Mouse (Mus musculus) Patski (cell line): ENCODE results near the gene Zc3h6. TPM values are rescaled to one million over a fixed set of nuclear protein-coding genes. Genes with fewer than 3 reads are reported as not detected.
A peak's percentile ranks its signal among the peaks of the same experiment; 100 is the strongest.

Experiments used
- ATAC-seq: fragments of 100-300 bp; one replicate; pipeline ENCODE4 v1.8.0; 2021
- CTCF ChIA-PET: fragments of 350-600 bp; sonication (Branson Sonifier 250); formaldehyde crosslinking; loops from one replicate; lab custom pipeline; 2022; ENCODE audit warnings: inconsistent platforms; lab: Charles Lee
- POLR2A ChIA-PET: fragments of 350-600 bp; sonication (Branson Sonifier 250); formaldehyde crosslinking; loops from one replicate; lab custom pipeline; 2022; ENCODE audit warnings: antibody characterized with exemption, inconsistent platforms; lab: Charles Lee
- DNase-seq: peaks from one replicate; pipeline ENCODE4 v3.0.0-alpha.2; 2011; ENCODE audit warnings: low read depth, low spot score
- H3K27me3 ChIP-seq: fragments of 371-371 bp; one replicate; pipeline ENCODE4 v1.5.1; 2021
- CTCF ChIP-seq: fragments of 100-300 bp; IDR thresholded peaks from one replicate; pipeline ENCODE4 v1.5.1; 2021
- in situ Hi-C: fragments of 300-500 bp; cut with MboI; formaldehyde crosslinking; loops from 3 replicates; pipeline ENCODE4 v1.11.1; 2018; ENCODE audit warnings: low pct_unique_long_range_greater_than_20kb, mixed read lengths
- polyA plus RNA-seq: library from polyadenylated mRNA; unstranded; gene quantifications from one replicate; pipeline ENCODE4 v1.2.3, GENCODE M21; 2021

Gene Zc3h6
- polyA plus RNA-seq, 1 experiment from 2014 or later = 5.8 TPM

DNA sequence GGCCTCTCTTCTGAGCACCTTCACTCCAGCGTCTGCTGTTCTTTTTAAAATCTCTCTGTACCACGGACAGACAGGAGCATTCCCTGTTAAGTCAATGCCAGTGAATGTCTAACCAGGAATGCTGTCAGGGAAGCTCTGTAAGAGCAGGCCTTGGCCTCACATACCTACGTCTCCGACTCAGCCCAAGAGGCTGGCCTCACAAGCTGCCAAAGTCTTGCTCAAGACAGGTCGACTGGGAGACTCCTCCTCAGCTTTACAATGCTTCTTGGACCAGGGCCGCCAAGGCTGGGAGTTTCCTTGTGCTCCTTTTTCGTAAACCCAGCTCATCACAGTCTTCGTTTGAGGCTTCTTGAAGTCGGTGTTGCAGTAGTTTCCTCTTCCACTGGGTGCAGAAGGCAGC is 57.6 kb downstream of the Zc3h6 start:
- POLR2A ChIA-PET = no interaction called here
- ATAC-seq (no peak), DNase-seq (no peak)
- CTCF ChIA-PET = interaction anchor here (1.6 to 3.5 kb wide), 3 partner anchors 9 to 27 kb away, joined by 3 to 16 read pairs (median 7); no protein-coding TSS in a partner anchor
- in situ Hi-C loops = no loop called here
- H3K27me3 ChIP-seq = no peaks in the 10 kb centered on the region
- TF ChIP-seq CTCF = no peak

DNA sequence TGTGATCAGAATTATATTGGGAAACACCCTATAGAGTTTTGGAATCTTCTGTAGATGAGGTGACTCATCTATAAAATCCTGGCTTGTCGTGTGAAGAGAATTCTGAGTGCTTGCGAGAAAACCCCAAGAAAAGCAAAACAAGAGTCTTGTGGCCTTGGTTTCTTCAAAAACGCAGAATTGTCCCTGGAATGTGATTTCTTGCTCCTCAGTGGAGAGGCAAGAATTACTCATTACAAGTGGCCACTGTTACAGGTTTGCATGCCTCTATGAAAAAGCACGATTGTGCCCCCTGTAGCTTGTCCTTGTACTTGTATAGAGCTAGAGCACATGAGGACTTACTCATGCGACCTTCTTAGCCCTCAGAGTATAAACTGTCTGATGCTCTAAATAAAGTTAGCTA is 68.2 kb downstream of the Zc3h6 start:
- CTCF ChIA-PET = interaction anchor here (3.8 kb wide), 1 partner anchor 9 kb away, joined by 16 read pairs; no protein-coding TSS in a partner anchor
- DNase-seq = no peak
- no peak for ATAC-seq
- POLR2A ChIA-PET = no interaction called here
- no peaks in the 10 kb centered on the region for H3K27me3 ChIP-seq
- in situ Hi-C loops = no loop called here
- no peak for TF ChIP-seq CTCF

DNA sequence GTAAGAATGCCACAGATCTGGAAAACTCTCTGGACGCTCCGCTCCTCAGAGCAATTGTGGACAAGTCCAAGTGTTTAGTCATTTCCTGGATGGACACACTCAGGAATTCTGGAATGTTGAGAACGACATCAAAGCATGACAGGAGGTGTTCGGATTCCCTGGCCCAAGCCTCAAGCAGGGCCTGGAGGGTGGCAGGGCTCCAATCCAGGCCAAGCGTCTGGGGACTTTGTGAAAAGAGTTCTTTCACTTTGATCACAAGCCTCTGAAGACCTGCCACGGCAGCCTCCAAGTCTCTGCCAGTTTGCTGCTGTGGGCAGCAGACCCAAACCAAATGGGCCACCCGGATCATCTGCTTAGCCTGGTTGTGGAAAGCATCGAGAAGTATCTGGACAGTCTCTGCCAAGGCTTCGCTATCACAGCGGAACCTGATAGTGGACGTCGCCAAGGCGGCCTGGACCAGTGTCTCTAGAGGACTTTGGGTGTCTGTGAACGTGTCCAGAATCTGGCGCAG is 71.3 kb downstream of the Zc3h6 start:
- ChIA-PET POLR2A (no interaction called here), CTCF (interaction anchor here (3.8 kb wide), 1 partner anchor 12 kb away, joined by 16 read pairs; no protein-coding TSS in a partner anchor)
- no peaks in the 10 kb centered on the region for H3K27me3 ChIP-seq
- DNase-seq (no peak), ATAC-seq (peak; percentile 57)
- TF ChIP-seq CTCF = no peak
- in situ Hi-C loops = no loop called here

DNA sequence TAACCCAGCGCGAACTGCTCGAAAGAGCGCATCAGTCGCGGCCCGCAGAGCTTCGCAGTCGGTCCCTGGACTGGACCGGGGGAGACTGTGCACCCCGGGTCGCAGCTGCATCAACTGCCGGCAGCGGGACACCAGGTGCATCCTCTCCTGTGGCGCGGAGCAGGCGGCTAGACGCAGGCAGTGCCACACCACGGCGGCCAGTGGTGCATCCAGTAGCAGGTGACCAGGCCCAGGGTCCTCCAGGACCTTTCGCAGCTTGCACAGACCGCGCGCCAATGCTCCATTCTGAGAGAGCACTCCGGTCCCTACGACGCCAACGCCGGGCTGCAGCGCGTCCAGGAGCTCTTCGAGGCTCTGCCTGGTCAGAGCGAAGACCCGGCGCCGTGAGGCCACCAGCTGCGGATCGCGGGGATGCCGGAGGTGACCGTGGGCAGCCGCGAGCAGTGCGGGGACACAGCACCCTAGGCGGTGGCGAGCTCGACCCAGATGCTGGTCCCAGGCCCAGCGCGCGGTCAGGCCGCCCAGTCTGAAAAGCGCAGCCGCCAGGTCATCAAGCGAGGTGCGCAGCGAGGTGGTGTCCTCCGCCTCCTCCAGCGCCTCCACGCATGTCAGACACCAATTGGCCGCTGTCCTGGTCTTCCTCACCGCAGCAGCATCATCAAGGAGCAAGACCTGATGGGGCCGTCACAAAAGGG is 71.9 kb downstream of the Zc3h6 start:
- ChIA-PET CTCF (no interaction called here), POLR2A (no interaction called here)
- no peak for TF ChIP-seq CTCF
- H3K27me3 ChIP-seq = no peaks in the 10 kb centered on the region
- in situ Hi-C loops = no loop called here
- ATAC-seq = no peak
- no peak for DNase-seq

DNA sequence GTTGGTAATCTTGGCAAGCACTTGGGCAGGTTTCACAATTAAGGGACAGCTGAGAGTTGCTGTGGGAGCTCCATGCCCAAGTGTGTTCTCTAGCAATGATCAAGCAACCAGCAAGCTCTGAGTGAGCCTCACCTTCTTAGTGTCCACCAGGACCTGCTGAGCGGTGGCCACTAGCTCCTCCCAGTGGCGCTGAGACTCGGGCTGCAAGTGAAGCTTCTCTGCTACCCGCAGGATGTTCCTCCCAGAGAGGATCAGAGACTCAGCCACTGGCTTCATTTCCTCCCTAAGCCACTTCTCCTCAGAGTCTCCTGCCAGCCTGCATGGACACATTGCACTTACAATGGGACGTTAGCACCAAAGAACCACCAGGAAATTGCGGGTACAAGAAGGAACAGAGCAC is 73.4 kb downstream of the Zc3h6 start:
- ChIA-PET POLR2A (no interaction called here), CTCF (interaction anchor here (1.1 to 1.4 kb wide), 4 partner anchors 10 to 25 kb away, joined by 3 to 6 read pairs (median 3); no protein-coding TSS in a partner anchor)
- no peak for TF ChIP-seq CTCF
- in situ Hi-C loops = no loop called here
- DNase-seq (no peak), ATAC-seq (no peak)
- H3K27me3 ChIP-seq = no peaks in the 10 kb centered on the region

DNA sequence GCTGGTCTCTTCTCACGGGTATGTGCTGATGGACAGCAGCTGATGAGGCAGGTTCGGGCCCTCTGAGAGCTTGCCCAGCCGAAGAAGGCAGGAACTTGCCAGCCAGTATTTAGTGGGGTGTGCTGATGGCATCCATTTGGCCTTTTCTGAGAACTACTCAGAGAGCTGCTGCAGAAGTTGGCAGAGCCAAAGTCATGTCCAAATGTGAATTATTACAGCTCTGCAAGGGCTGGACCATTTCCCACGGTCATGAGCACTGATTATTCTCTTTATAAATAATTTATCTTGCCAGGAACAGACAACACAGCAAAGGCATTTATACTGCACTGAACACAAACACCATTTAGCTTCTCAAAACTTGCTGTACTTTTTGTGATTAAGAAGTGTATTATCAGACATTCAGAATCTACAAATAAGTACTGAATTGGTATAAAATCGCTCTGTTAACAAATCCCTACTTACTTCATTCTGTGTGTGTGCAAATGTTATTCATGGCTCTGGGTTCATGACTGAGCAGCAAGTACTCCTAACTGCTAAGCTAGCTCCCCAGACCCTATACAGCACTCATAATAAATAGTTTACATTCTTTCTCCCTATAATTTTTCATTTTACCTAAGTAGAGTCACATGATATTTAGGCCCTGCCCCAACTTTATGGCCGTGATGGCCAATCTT is 79.1 kb downstream of the Zc3h6 start:
- no peaks in the 10 kb centered on the region for H3K27me3 ChIP-seq
- POLR2A ChIA-PET = interaction anchor here (0.5 to 0.6 kb wide), 2 partner anchors 210 to 227 kb away, joined by 3 read pairs; no protein-coding TSS in a partner anchor
- no peak for DNase-seq
- ATAC-seq = no peak
- TF ChIP-seq CTCF = no peak
- CTCF ChIA-PET = interaction anchor here (1.0 to 1.5 kb wide), 2 partner anchors 26 to 38 kb away, joined by 3 to 5 read pairs; no protein-coding TSS in a partner anchor
- in situ Hi-C loops = no loop called here

DNA sequence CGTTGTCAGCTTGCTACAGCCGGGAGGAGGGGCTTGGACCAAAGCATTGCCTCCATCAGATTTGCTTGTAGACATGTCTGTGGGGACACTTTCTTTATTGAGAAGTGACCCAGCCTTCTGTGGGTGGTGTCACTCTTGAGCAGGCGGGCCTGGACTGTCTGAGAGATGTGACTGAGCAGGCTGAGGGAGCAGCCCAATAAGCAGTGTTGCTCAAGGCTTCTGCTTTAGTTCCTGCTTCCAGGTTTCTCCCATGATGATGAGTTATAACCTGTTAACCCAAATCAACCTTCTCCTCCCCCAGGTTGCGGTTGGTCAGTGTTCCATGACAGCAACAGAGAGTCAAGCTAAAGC is 79.6 kb downstream of the Zc3h6 start:
- in situ Hi-C loops = no loop called here
- ATAC-seq (no peak), DNase-seq (no peak)
- no peak for TF ChIP-seq CTCF
- CTCF ChIA-PET = interaction anchor here (1.0 to 1.5 kb wide), 2 partner anchors 26 to 38 kb away, joined by 3 to 5 read pairs; no protein-coding TSS in a partner anchor
- POLR2A ChIA-PET = interaction anchor here (0.6 kb wide), 1 partner anchor 227 kb away, joined by 3 read pairs; no protein-coding TSS in a partner anchor
- no peaks in the 10 kb centered on the region for H3K27me3 ChIP-seq

DNA sequence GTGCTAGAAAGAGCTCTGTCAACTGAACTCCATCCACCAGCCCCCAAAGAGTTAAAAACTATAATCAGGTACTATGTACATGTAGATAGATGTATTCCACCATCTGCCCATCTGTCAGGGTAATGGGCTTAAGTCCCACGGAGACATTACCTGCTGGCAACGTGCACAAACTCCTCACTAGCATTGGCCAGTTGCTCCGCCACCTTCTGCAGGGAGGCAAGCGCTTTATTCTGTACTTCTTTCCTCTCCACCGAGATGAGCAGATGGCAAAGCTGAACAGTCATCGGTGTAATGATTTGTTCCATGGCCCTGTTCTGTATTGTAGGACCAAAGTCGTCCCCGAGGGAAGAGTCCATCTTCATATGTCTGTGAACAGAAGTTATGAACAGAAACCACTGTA is 80.6 kb downstream of the Zc3h6 start, which contains the start of gene Vinac1:
Gene Vinac1, minus strand, starts transcription at position 362 of the 400 bp plus-strand sequence.
- in situ Hi-C loops = no loop called here
- CTCF ChIA-PET = no interaction called here
- DNase-seq (no peak), ATAC-seq (no peak)
- no peaks in the 10 kb centered on the region for H3K27me3 ChIP-seq
- POLR2A ChIA-PET = no interaction called here
- no peak for TF ChIP-seq CTCF

DNA sequence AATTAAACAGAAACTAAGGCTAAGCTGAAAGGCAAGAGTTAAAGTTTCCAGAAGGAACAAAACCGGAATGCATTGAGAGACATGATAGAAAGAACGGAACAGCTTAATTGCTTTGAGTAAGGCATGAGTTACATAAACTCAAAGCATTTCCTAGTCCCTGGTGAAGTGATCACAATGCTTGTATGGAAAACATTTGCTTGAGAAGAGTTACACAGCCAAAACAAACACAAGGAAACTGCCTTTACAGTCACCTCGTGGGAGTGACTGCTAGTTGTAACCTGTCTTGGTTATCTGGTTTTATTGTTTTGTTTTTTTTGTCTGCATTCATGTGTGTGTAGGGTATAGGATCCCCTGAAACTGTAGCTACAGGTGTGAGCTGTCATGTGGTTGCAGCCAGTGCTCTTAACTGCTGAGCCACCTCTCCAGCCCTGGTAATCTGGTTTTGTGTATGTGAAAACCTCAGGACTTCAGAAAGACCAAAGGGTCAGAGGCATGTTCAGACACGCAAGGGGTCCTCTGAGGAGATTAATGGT is 85.3 kb downstream of the Zc3h6 start:
- H3K27me3 ChIP-seq = no peaks in the 10 kb centered on the region
- in situ Hi-C loops = no loop called here
- CTCF ChIA-PET = interaction anchor here (1.1 to 1.5 kb wide), 4 partner anchors 12 to 60 kb away, joined by 3 to 5 read pairs (median 4); no protein-coding TSS in a partner anchor
- POLR2A ChIA-PET = no interaction called here
- ATAC-seq = no peak
- no peak for DNase-seq
- no peak for TF ChIP-seq CTCF

DNA sequence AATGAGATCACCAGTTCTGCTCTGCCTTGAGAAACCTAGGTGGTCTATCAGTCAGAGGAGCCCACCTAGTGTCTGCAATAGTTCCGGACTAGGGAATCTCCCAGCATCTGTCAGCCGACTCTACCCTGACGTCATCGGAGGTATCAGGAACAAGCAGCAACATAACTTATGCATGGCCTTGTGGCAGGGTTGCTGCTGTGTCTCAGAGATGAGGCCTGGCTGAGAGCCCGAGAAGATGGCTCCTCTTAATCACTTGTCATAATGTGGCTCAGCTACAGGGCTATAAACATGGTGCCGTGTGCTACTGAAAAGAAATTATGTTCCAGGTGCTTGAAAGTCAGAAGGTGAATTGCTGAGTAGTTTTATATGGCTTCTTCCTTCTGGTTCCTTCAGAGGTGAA is 88.5 kb downstream of the Zc3h6 start:
- ChIA-PET CTCF (interaction anchor here (1.0 kb wide), 1 partner anchor 112 kb away, joined by 4 read pairs; the partner anchor contains the start of gene Zc3h8), POLR2A (no interaction called here)
- no peak for DNase-seq
- ATAC-seq = no peak
- no peaks in the 10 kb centered on the region for H3K27me3 ChIP-seq
- TF ChIP-seq CTCF = no peak
- in situ Hi-C loops = no loop called here
